9 mouse cellular contexts compared by ENCODE assay signal in the genomic region with DNA sequence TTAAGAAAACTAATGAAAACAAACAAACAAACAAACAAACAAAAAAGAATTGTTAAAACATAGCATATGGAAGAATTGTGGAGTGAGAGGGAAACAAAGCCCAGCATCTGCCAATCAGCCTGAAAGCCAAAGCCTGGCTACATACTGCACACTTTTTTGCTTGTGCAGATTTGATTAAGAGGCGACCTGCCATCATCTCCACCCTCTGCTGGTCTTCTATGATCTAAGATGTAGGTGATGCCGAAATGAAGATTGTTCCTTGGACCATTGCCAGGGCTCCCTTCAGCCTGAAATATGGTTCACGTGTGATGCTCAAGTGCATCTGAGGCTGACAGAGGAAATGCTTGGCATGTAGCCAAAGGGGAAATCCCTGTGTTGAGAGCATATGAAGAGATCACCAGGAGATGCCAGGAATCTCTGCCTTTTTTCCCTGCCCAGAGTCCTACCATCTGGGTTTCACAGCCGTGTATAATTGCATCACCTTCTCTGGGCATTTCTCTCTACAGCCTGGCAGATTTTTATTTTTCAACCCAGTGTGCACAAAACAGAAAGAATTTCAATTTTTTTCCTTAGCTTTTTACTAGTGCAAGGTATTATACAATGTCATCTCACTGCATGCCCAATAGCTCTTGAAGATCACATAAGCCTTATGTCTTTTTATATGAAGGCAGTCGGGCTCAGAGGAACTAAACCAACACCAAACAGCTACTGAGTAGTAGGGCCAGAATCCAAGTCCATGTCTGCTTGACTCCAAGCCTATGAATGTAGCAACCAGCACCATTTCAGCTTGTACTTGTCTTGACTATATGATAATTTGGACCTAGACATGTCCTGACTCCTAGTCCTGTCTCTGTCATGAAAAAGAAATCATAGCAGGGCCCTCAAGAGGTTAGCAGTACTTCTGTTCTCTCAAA. TPM values are rescaled to one million over a fixed set of nuclear protein-coding genes. Genes with fewer than 3 reads are reported as not detected.
DNase-seq lines count a peak whose midpoint lies in the region; ATAC-seq and TF ChIP-seq lines count a peak whose summit lies in the region.
"Had no signal": no experiment of that assay in that cellular context is flagged by ENCODE, and none has a peak within 500 bp of the region (broad histone marks: within the 10 kb centered on the region; RNA-seq: fewer than 3 reads in every experiment).

No protein-coding gene starts in this region.

- no peak for TF ChIP-seq POLR2A in thymus, adult 2 months (IDR thresholded peaks at IDR 0.05; ENCODE audit: control insufficient read depth, extremely low read depth, insufficient read depth, low read length, poor library complexity)

- no peak for DNase-seq in heart, adult 9 months (ENCODE audit: low spot score in 2 of 2)
- DNase-seq in right cerebral cortex, postnatal 10 days (ENCODE audit: low spot score in 2 of 2): peak; percentile 36 to 50
- no peak for DNase-seq in right cerebral cortex, adult 18-20 months
- peak; percentile 52 for DNase-seq in heart, postnatal 4 days
- DNase-seq in thymus, adult 2 months: no peak
- no peak for DNase-seq in spleen, postnatal 4 days (ENCODE audit: low spot score in 2 of 2)
- DNase-seq in thymus, postnatal 25 days: no peak

- peaks cover 25% of the 10 kb centered on the region for H3K4me1 ChIP-seq in heart, embryonic 15.5 days (replicated peaks)
- H3K4me1 ChIP-seq in thymus, adult 2 months (replicated peaks; ENCODE audit: control insufficient read depth, insufficient read depth, low read length): 0 out of 2 replicates have a peak, but pooled peaks cover 3% of the 10 kb centered on the region
- H3K4me1 ChIP-seq: liver, embryonic 15.5 days had no signal

- no peaks in the 10 kb centered on the region for H3K36me3 ChIP-seq in heart, embryonic 15.5 days
- no peaks in the 10 kb centered on the region for H3K36me3 ChIP-seq in thymus, adult 2 months (ENCODE audit: control insufficient read depth, insufficient read depth, low read length)
- H3K36me3 ChIP-seq: liver, embryonic 15.5 days had no signal

- no peaks in the 10 kb centered on the region for H3K9me3 ChIP-seq in heart, embryonic 15.5 days (replicated peaks)
- H3K9me3 ChIP-seq: liver, embryonic 15.5 days had no signal

- H3K27ac ChIP-seq in heart, embryonic 15.5 days: no peak overlapping the region
- H3K27ac ChIP-seq in thymus, adult 2 months (ENCODE audit: control insufficient read depth, insufficient read depth, low read length): no peak overlapping the region
- H3K27ac ChIP-seq: liver, embryonic 15.5 days had no signal

- WGBS in heart, embryonic 15.5 days: 30% methylated on average over 5 of the region's 5 CpGs
- 68% methylated on average over 5 of the region's 5 CpGs for WGBS in thymus, adult 2 months

- H3K4me3 ChIP-seq in heart, embryonic 15.5 days: no peak overlapping the region
- no peak overlapping the region for H3K4me3 ChIP-seq in thymus, adult 2 months (ENCODE audit: control insufficient read depth, insufficient read depth, low read length)
- H3K4me3 ChIP-seq: liver, embryonic 15.5 days had no signal

- no peak overlapping the region for H3K4me2 ChIP-seq in heart, embryonic 15.5 days
- H3K4me2 ChIP-seq: liver, embryonic 15.5 days had no signal

- no peaks in the 10 kb centered on the region for H3K27me3 ChIP-seq in heart, embryonic 15.5 days
- H3K27me3 ChIP-seq in thymus, adult 2 months (ENCODE audit: control insufficient read depth, insufficient read depth, low read length): no peaks in the 10 kb centered on the region

- no peak overlapping the region for H3K9ac ChIP-seq in heart, embryonic 15.5 days
- H3K9ac ChIP-seq: liver, embryonic 15.5 days had no signal

- TF ChIP-seq CTCF in thymus, adult 2 months (IDR thresholded peaks at IDR 0.05; ENCODE audit: borderline replicate concordance, control insufficient read depth, extremely low read depth, insufficient read depth, low read length, poor library complexity): no peak

- ATAC-seq in heart, embryonic 15.5 days (replicated peaks; ENCODE audit: insufficient number of reproducible peaks, insufficient read depth, low FRiP score, low read depth): peak; percentile 69

RNA-seq across cellular contexts. Expression of gene Il12b, which starts 2.0 kb away (rescaled TPM):
- not detected in 2 replicates for polyA plus RNA-seq in heart, embryonic 15.5 days (2015; fragmentation: Nextera tagmentation; extraction: Ambion mirVana)
- not detected for total RNA-seq in heart, postnatal 4 days (2021)
- polyA plus RNA-seq in thymus, adult 2 months (2012; rRNA removed): 3.0 and 4.5 TPM in 2 replicates
- polyA plus RNA-seq: liver, embryonic 15.5 days had no signal

Comparison
In these comparisons a context has a peak if more than half of its experiments do, and no peak if none do; other contexts are left out.
1. DNase-seq: peak in right cerebral cortex, postnatal 10 days (2 of 2) and heart, postnatal 4 days (single experiment); none in heart, adult 9 months (0 of 2), right cerebral cortex, adult 18-20 months (single experiment), thymus, adult 2 months (single experiment), spleen, postnatal 4 days (0 of 2) and thymus, postnatal 25 days (single experiment).